Mouse (Mus musculus): ENCODE data around the gene Olfr552.
"Not testable (repeated sequence)": the region's sequence is repeated elsewhere in the genome, so short reads cannot be mapped to it uniquely, and the experiment has no call there.

Olfr552 gene

DNA sequence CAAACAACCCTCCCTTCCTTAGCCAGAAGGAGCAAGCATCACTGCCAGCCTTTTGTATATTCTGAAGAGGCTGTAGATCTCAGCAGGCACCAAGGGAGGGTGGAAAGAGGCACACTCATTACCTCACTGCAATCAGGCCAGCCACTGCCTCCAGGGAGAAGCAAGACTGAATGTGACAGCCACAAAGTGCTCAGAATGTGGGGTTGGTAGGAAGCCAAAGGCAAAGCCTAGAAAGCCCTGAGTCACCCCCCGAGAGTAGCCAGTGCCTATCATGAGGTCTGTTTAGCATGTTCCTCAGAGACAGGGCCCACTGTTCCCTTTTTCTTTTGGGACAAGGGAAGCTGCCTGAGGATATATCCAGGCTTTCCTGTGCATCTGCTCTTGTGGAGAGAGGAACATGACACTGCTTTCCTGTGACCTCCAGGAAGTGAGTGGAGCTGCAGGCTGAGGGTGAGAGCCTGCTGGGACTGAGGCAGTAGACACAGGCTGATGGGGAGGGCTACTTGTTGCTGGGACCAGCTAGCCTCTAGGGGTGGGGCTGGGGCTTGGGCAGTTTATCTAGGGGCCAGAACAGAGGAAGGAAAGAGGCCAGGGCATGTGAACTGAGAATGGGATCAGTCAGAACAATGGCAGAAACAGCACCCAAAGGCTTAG lies at the start of gene Olfr552:
Gene Olfr552, plus strand, starts transcription at position 393 of the 654 bp plus-strand sequence.
- no peak for DNase-seq (ENCODE audit: low spot score in 2 of 2)

GRCm38 (mm10) chr7:102549570-102549969 lies 48.0 kb upstream of the Olfr552 start, which contains the start of gene Olfr549:
Gene Olfr549, plus strand, starts transcription at chr7:102549870.
- no peak for DNase-seq (ENCODE audit: low spot score in 2 of 2)

DNA sequence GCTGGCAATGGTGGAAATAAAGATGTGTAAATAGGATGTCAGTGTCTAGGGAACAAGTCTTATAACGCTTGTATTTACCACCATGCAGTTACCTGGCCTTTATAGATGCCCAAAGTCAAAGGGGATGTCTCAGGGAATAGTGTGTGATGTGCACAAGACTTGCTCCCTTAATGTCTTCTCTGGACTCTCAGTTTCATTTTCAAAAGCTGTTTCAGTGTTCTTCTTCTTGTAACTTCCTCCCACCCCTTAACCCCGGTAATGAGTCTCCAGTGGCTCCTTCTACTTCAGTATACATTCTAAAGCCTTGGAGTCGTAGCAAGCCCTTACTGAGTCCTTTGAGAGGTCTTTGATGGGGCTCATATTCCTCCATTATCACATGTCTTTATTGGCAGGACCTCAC lies 44.3 kb upstream of the Olfr552 start:
- no peak for DNase-seq (ENCODE audit: low spot score in 2 of 2)

DNA sequence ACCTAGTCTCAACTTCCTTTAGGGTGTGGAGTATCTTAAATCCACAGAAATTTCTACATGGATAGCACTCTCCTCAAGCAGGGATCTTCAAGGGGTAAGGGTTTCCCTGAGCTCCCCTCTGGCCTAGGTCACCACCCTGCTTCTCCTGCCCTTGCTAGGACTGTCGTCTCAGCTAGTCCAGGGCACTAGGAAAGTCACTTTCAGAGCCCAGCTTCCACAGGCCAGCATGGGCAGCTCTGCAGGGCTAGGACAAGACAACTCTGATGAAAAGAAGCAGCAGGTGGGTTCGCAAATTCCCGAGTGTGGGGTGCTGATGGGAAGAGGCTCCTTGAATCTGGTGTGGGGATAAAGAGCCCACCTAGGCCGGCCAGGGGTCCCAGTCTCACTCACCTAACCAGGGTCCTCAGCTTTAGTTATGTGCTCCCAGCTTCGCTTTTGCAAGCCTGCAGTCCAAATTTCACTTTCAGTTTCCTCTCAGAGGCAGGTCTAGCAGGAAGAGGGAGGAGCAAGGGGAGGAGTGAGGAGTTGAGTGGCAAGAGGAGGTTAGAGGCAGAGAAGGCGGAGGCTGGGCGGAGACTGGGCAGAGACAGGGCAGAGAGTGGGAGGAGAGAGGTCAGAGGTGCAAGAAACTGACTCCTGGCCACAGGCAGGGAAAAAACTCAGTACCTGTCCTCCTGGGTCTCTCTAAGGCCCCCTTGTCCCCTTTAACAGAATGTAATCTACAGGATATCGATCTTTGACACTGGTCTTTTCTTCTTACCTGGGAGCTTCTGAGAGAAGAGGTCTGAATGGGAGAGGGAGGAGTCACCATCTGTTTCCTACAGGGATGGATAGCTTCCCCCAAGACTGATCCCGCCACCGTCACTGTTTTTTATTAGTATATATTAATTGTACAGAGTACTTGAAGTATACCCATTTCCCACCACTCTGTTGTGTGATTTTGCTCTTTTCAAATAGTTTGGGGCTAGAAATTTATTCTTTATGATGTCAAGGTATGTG lies 32.3 kb upstream of the Olfr552 start, which contains the start of gene Trim21:
Gene Trim21, minus strand, starts transcription at position 488 of the 999 bp plus-strand sequence.
- DNase-seq (ENCODE audit: low spot score in 2 of 2), result peak in 1 of 2 experiments; percentile 37

GRCm38 (mm10) chr7:102566219-102566618 lies 31.4 kb upstream of the Olfr552 start:
- DNase-seq (ENCODE audit: low spot score in 2 of 2), result no peak

GRCm38 (mm10) chr7:102571142-102571541 lies 26.4 kb upstream of the Olfr552 start, which contains the start of gene Olfr550:
Gene Olfr550, plus strand, starts transcription at chr7:102571442.
- DNase-seq (ENCODE audit: low spot score in 2 of 2), result no peak

- no peak for DNase-seq (ENCODE audit: low spot score in 2 of 2)
These were observed 24.3 kb upstream of the Olfr552 start for GRCm38 (mm10) chr7:102573174-102573830.

GRCm38 (mm10) chr7:102575998-102576397 lies 21.6 kb upstream of the Olfr552 start:
- no peak for DNase-seq (ENCODE audit: low spot score in 2 of 2)

- DNase-seq (ENCODE audit: low spot score in 2 of 2), result no peak
These were observed 5.8 kb upstream of the Olfr552 start, which contains the start of gene Olfr551 for GRCm38 (mm10) chr7:102591786-102592185. Gene Olfr551, minus strand, starts transcription at chr7:102591886.

DNA sequence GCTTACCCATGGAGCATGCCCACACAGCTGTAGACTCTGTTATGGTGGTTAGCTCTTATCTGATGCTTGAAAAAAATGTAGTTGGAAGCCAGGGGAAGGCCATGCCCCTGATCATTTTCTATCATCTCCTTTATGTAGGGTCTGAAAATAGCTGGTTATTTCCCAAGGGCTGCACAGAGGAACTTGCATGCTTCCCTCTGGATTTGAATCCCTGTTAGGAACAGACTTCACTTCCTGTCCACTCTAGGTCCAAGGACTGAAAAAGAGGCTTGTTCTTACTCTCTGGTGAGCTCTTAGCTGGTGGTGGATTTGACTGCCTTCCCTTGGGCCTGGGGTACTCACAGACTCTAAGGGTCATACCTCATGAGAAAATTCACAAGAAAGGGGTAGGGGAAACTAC lies 20.5 kb downstream of the Olfr552 start, which contains the start of gene Olfr553:
Gene Olfr553, minus strand, starts transcription at position 101 of the 400 bp plus-strand sequence.
- no peak for DNase-seq (ENCODE audit: low spot score in 2 of 2)

GRCm38 (mm10) chr7:102619608-102620007 lies 22.0 kb downstream of the Olfr552 start:
- DNase-seq (ENCODE audit: low spot score in 2 of 2), result no peak

DNA sequence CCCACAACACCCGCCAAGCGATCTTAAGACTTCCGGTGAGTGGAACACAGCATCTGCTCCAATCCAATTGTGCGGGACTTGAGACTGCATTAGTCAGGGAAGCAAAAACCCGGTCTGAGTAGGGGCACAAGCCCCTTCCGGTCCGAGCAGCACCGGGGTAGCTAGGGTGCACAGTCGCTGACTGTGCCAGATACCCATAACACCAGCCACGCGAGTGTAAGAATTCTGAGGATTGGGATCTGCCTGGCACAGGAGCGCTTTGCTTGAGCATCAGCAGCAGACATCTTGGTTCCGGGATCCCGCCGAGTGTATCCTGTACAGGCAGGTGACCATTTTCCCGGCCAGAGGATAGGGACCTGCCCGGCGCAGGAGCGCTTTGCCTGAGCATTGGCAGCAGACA lies 22.8 kb downstream of the Olfr552 start:
- DNase-seq (ENCODE audit: low spot score in 2 of 2), result not testable (repeated sequence)

GRCm38 (mm10) chr7:102636665-102637064 lies 39.1 kb downstream of the Olfr552 start:
- DNase-seq (ENCODE audit: low spot score in 2 of 2), result peak in 1 of 2 experiments; percentile 6

- DNase-seq (ENCODE audit: low spot score in 2 of 2), result no peak
These were observed 40.6 kb downstream of the Olfr552 start, which contains the start of gene Olfr554 for GRCm38 (mm10) chr7:102638132-102638531. Gene Olfr554, plus strand, starts transcription at chr7:102638432.

DNA sequence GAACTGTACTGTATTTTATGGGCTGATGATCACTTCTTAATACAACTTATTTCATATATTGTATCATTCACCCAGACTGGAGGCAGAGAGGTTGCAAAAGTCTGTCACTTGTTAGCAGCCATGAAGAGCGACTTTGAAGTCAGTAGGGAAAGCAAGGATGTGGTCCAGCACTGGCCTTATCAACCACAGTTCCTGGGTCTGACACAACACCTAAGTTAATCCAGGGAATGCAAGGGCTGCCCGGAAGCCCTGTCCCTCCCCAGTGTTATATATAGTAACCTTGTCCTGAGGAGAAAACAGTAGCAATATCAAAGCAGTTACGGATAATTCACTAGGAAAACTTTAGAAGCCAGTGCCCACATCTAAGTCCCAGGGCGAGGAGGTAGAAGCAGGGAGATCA lies 47.4 kb downstream of the Olfr552 start:
- DNase-seq (ENCODE audit: low spot score in 2 of 2), result not testable (repeated sequence)
